Mouse (Mus musculus) effector memory CD4-positive, alpha-beta T cell, adult 5 months (primary cell): Measurements from ENCODE around the gene Cdr1. TPM values are rescaled to one million over a fixed set of nuclear protein-coding genes. Genes with fewer than 3 reads are reported as not detected.

Experiments
- polyA plus RNA-seq: library from polyadenylated mRNA; unstranded; fragments of 100-300 nt; shearing (Covaris generic); gene quantifications from one replicate; pipeline ENCODE4 v1.2.1, GENCODE M21; 2017

The Cdr1 gene
- polyA plus RNA-seq, result not detected

GRCm38 (mm10) chrX:61185458-61185857 is at the start of gene Cdr1:
TSS of gene Cdr1 (minus strand) at chrX:61185558.

